Mouse (Mus musculus) midbrain, embryonic 16.5 days (tissue): Measurements from ENCODE around the gene Cux2. TPM values are rescaled to one million over a fixed set of nuclear protein-coding genes. Genes with fewer than 3 reads are reported as not detected.
A peak's percentile ranks its signal among the peaks of the same experiment; 100 is the strongest.

Experiments
- ATAC-seq: fragments of 200-750 bp; cut with Nextera tagmentation; 2 replicates; pipeline ENCODE4 v1.8.0; 2017; ENCODE audit warnings: moderate TSS enrichment
- H3K27ac ChIP-seq: fragments of 300-500 bp; sonication (generic); 2 replicates; pipeline ENCODE4 v1.5.1; 2014; ENCODE audit warnings: mild to moderate bottlenecking, low read length, mixed read lengths
- H3K27me3 ChIP-seq: fragments of 300-500 bp; sonication (generic); 2 replicates; pipeline ENCODE4 v1.6.1; 2014; ENCODE audit warnings: low read depth, low read length, mixed read lengths; ENCODE audit not compliant: control insufficient read depth, insufficient read depth
- H3K36me3 ChIP-seq: fragments of 300-500 bp; sonication (generic); 2 replicates; pipeline ENCODE4 v1.6.1; 2014; ENCODE audit warnings: mild to moderate bottlenecking, low read length, moderate library complexity, mixed read lengths; ENCODE audit not compliant: control insufficient read depth, insufficient read depth
- H3K4me1 ChIP-seq: fragments of 300-500 bp; sonication (generic); 2 replicates; pipeline ENCODE4 v1.6.1; 2014; ENCODE audit warnings: mild to moderate bottlenecking, low read length, mixed read lengths; ENCODE audit not compliant: control insufficient read depth, insufficient read depth
- H3K4me2 ChIP-seq: fragments of 300-500 bp; sonication (generic); 2 replicates; pipeline ENCODE4 v1.6.1; 2014; ENCODE audit warnings: mild to moderate bottlenecking, low read length, mixed read lengths
- H3K4me3 ChIP-seq: fragments of 300-500 bp; sonication (generic); 2 replicates; pipeline ENCODE4 v1.5.1; 2014; ENCODE audit warnings: low read depth, mild to moderate bottlenecking, low read length, moderate library complexity, mixed read lengths
- H3K9ac ChIP-seq: fragments of 300-500 bp; sonication (generic); 2 replicates; pipeline ENCODE4 v1.6.1; 2014; ENCODE audit warnings: low read depth, low read length, mixed read lengths
- H3K9me3 ChIP-seq: fragments of 300-500 bp; sonication (generic); replicated peaks from 2 replicates; pipeline ENCODE4 v1.6.1; 2014; ENCODE audit warnings: mild to moderate bottlenecking, low read length, mixed read lengths; ENCODE audit not compliant: control insufficient read depth, poor library complexity, severe bottlenecking
- WGBS: fragments of 180-500 bp; shearing (Covaris S2); extraction: QIAGEN DNeasy Blood & Tissue Kit; methylation state at CpG from one replicate; pipeline ENCODE4 v1.1.7; 2014; 5-methylcytosine and 5-hydroxymethylcytosine counted together
- polyA plus RNA-seq: library from polyadenylated mRNA; unstranded; fragments of >200 nt; fragmentation: Nextera tagmentation; extraction: Ambion mirVana; gene quantifications from 2 replicates; pipeline ENCODE4 v1.2.1, GENCODE M21; 2015

Gene Cux2
- polyA plus RNA-seq, 1 experiment from 2014 or later, result 20.2 TPM

- Histone ChIP-seq H3K36me3 (no peaks in the 10 kb centered on the region), H3K4me2 (no peak overlapping the region), H3K9me3 (no peaks in the 10 kb centered on the region), H3K27ac (no peak overlapping the region), H3K9ac (no peak overlapping the region), H3K27me3 (peaks cover 18% of the 10 kb centered on the region), H3K4me3 (no peak overlapping the region), H3K4me1 (peaks cover 17% of the 10 kb centered on the region)
- WGBS, result 42% methylated on average over 4 of the region's 4 CpGs
- ATAC-seq, result no peak
Measured at GRCm38 (mm10) chr5:121845361-121845760, 204.5 kb downstream of the Cux2 start.

DNA sequence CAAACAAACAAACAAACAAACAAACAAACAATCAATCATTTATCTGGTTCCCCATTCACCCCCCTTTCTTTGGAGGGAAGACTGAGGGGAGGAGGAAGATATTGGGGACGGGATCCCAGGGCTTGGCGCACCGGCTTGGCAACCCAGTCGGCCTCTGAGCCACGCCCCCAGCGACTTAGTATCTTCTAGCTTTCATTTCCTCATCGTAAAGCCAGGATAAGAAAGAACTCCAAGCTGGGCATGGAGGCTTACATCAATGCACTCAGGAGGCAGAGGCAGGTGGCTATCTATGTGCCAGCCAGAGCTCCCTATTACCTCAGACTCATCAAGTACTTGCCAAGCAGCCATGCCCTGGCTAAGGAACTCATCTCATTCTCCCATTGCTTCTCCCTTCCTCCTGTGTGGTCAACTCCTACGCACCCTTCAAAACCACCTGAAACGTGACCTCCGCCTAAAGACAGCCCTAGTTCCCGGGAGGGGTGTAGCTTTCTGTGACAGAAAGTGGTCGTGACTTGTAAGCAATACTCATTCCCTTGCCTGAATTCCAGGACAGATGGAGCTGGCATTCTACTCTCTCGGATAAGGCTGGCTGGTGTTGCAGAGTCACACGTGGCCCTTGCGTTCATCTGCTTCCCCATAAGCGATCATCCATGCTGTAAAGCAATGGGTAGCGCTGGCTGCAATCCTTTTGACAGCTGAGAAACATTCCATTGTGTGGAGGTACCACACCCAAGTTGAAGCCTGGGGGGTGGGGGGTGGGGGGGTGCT lies 206.6 kb downstream of the Cux2 start:
- Histone ChIP-seq H3K27ac (no peak overlapping the region), H3K9ac (no peak overlapping the region), H3K27me3 (peaks cover 24% of the 10 kb centered on the region), H3K4me1 (peaks cover 15% of the 10 kb centered on the region), H3K9me3 (no peaks in the 10 kb centered on the region), H3K4me3 (peak overlapping the region; percentile 45), H3K36me3 (no peaks in the 10 kb centered on the region), H3K4me2 (peak overlapping the region; percentile 84)
- no peak for ATAC-seq
- WGBS, result 17% methylated on average over 17 of the region's 17 CpGs

- Histone ChIP-seq H3K27ac (no peak overlapping the region), H3K4me2 (peak overlapping the region; percentile 84), H3K4me1 (peaks cover 17% of the 10 kb centered on the region), H3K9me3 (no peaks in the 10 kb centered on the region), H3K9ac (peak overlapping the region; percentile 67), H3K27me3 (peaks cover 26% of the 10 kb centered on the region), H3K36me3 (no peaks in the 10 kb centered on the region), H3K4me3 (peak overlapping the region; percentile 45)
- under 1% methylated on average over 33 of the region's 33 CpGs for WGBS
- peak; percentile 56 for ATAC-seq
Measured at GRCm38 (mm10) chr5:121842665-121843118, 207.2 kb downstream of the Cux2 start.

GRCm38 (mm10) chr5:121841973-121842372 lies 207.9 kb downstream of the Cux2 start:
- Histone ChIP-seq H3K4me3 (no peak overlapping the region), H3K9me3 (no peaks in the 10 kb centered on the region), H3K4me2 (no peak overlapping the region), H3K27me3 (peaks cover 32% of the 10 kb centered on the region), H3K36me3 (no peaks in the 10 kb centered on the region), H3K27ac (no peak overlapping the region), H3K9ac (no peak overlapping the region), H3K4me1 (peaks cover 24% of the 10 kb centered on the region)
- WGBS, result 52% methylated on average over 10 of the region's 10 CpGs
- ATAC-seq, result no peak

DNA sequence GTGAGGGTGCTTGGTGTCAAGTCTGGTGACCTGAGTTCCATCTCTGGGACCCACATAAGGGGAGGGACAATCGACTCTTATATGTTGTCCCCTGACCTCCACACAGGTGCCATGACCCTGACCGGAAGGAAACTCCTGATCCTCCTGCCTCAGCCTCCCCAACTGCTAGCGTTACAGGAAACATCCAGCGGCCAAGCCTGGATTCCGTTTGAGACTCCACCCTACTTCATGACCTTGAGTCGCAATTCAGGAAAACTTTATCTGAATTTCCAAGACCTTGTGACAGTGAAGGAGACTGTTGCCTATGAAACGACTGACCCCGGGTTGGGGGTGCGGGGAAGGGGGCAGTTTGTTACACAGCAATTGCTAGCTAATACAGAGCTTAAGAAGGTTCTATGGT lies 208.4 kb downstream of the Cux2 start:
- no peak overlapping the region for H3K27ac ChIP-seq
- H3K9me3 ChIP-seq, result no peaks in the 10 kb centered on the region
- H3K4me3 ChIP-seq, result no peak overlapping the region
- ATAC-seq, result no peak
- H3K9ac ChIP-seq, result no peak overlapping the region
- peaks cover 26% of the 10 kb centered on the region for H3K4me1 ChIP-seq
- no peaks in the 10 kb centered on the region for H3K36me3 ChIP-seq
- H3K27me3 ChIP-seq, result peaks cover 34% of the 10 kb centered on the region
- H3K4me2 ChIP-seq, result no peak overlapping the region
- 91% methylated on average over 9 of the region's 9 CpGs for WGBS

DNA sequence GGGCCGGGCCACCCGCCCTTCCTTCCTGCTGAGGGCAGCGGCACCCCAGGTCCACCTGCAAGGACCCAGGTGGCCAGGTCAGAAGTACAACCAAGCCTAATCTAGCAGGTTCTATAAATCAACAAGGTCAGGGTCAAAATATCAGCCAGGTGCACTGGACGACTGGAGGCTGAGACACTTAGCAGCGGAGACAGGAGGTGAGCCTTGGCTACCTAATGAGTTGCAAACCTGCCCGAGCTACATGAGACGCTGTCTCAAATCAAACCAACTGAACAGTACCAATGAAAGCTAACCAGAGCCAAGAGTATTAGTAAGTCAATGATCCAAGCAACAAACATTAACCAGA lies 210.8 kb downstream of the Cux2 start:
- Histone ChIP-seq H3K4me1 (peaks cover 36% of the 10 kb centered on the region), H3K9me3 (no peaks in the 10 kb centered on the region), H3K36me3 (no peaks in the 10 kb centered on the region), H3K4me3 (peak overlapping the region; percentile 37; the same call in 1 of the 2 replicates), H3K4me2 (peak overlapping the region; percentile 87), H3K27ac (no peak overlapping the region), H3K27me3 (peaks cover 32% of the 10 kb centered on the region), H3K9ac (no peak overlapping the region)
- 33% methylated on average over 7 of the region's 7 CpGs for WGBS
- no peak for ATAC-seq

- Histone ChIP-seq H3K9ac (peak overlapping the region; percentile 52), H3K4me1 (peaks cover 36% of the 10 kb centered on the region), H3K4me3 (peak overlapping the region; percentile 37), H3K4me2 (peak overlapping the region; percentile 87), H3K27me3 (peaks cover 26% of the 10 kb centered on the region), H3K36me3 (no peaks in the 10 kb centered on the region), H3K27ac (no peak overlapping the region), H3K9me3 (no peaks in the 10 kb centered on the region)
- no peak for ATAC-seq
- 1% methylated on average over 46 of the region's 46 CpGs for WGBS
Measured at GRCm38 (mm10) chr5:121838341-121839127, 211.4 kb downstream of the Cux2 start.

GRCm38 (mm10) chr5:121837441-121838340 lies 212.2 kb downstream of the Cux2 start, which contains the start of gene Sh2b3:
Sh2b3 (minus strand) TSS chr5:121837646.
- Histone ChIP-seq H3K9ac (peak within 1 kb of the TSS; percentile 81), H3K4me1 (peaks cover 32% of the 10 kb centered on the region), H3K36me3 (no peaks in the 10 kb centered on the region), H3K4me3 (peak within 1 kb of the TSS; percentile 82), H3K27me3 (peaks cover 21% of the 10 kb centered on the region), H3K9me3 (no peaks in the 10 kb centered on the region), H3K27ac (0 out of 2 replicates have a peak within 1 kb of the TSS, but pooled peaks have one; percentile 36), H3K4me2 (peak within 1 kb of the TSS; percentile 87)
- ATAC-seq, result no peak; the same call in 1 of the 2 replicates
- WGBS, result 1% methylated on average over 35 of the region's 35 CpGs
